Mouse (Mus musculus) cerebellum, postnatal 25 days (tissue): Measurements from ENCODE around the gene Kif1bp.
"Not testable (repeated sequence)": the region's sequence is repeated elsewhere in the genome, so short reads cannot be mapped to it uniquely, and the experiment has no call there.

ENCODE experiments used
- DNase-seq, 2 experiments: peaks; one replicate each; pipeline ENCODE4 v3.0.0; 2021; ENCODE audit warnings: mixed read lengths in 2 of 2

The Kif1bp gene

GRCm38 (mm10) chr10:62508459-62508858 is 69.8 kb downstream of the Kif1bp start:
- no peak for DNase-seq

GRCm38 (mm10) chr10:62507591-62508308 is 70.5 kb downstream of the Kif1bp start:
- no peak for DNase-seq

- DNase-seq = no peak
Measured at GRCm38 (mm10) chr10:62507071-62507470, 71.2 kb downstream of the Kif1bp start.

GRCm38 (mm10) chr10:62506019-62506556 is 72.2 kb downstream of the Kif1bp start:
- DNase-seq = no peak

GRCm38 (mm10) chr10:62505224-62505983 is 72.9 kb downstream of the Kif1bp start:
- no peak for DNase-seq

GRCm38 (mm10) chr10:62503836-62504628 is 74.2 kb downstream of the Kif1bp start:
- no peak for DNase-seq

GRCm38 (mm10) chr10:62503353-62503752 is 74.9 kb downstream of the Kif1bp start:
- DNase-seq = no peak

GRCm38 (mm10) chr10:62501951-62502350 is 76.3 kb downstream of the Kif1bp start:
- DNase-seq = no peak

GRCm38 (mm10) chr10:62500916-62501615 is 77.2 kb downstream of the Kif1bp start:
- no peak for DNase-seq

GRCm38 (mm10) chr10:62500088-62500915 is 78.0 kb downstream of the Kif1bp start:
- peak; percentile 57 to 65 for DNase-seq

GRCm38 (mm10) chr10:62491681-62492080 is 86.6 kb downstream of the Kif1bp start:
- DNase-seq = not testable (repeated sequence)
